Mouse (Mus musculus) ES-E14 (cell line): ENCODE results near the gene Rela. TPM values are rescaled to one million over a fixed set of nuclear protein-coding genes. Genes with fewer than 3 reads are reported as not detected.

Experiments
- DNase-seq: peaks from one replicate; pipeline ENCODE4 v3.0.0-alpha.2; 2013; ENCODE audit warnings: low read depth, low spot score
- H3K27ac ChIP-seq: 2 replicates; pipeline ENCODE4 v1.5.1; 2012; ENCODE audit warnings: low read depth, mild to moderate bottlenecking, low read length, moderate library complexity, mixed read lengths; ENCODE audit not compliant: poor library complexity, insufficient read depth, severe bottlenecking
- H3K36me3 ChIP-seq: 2 replicates; pipeline ENCODE4 v1.6.1; 2012; ENCODE audit warnings: mild to moderate bottlenecking, low read length, moderate library complexity, mixed read lengths; ENCODE audit not compliant: control insufficient read depth, poor library complexity, insufficient read depth, severe bottlenecking
- H3K4me1 ChIP-seq, 2 experiments: fragments of 150-350 bp in 1 of 2; sonication (generic) in 1 of 2; 2 replicates each; pipeline ENCODE4 v1.6.1; 2012; ENCODE audit warnings: low read length in 2 of 2, mild to moderate bottlenecking in 1 of 2, mixed read lengths in 1 of 2; ENCODE audit not compliant: control insufficient read depth in 2 of 2, insufficient read depth in 2 of 2, poor library complexity in 1 of 2
- H3K4me3 ChIP-seq, 2 experiments: fragments of 150-350 bp in 1 of 2; sonication (generic) in 1 of 2; 2 replicates each; pipeline ENCODE4 v1.5.1; 2012; ENCODE audit warnings: low read length in 2 of 2, low read depth in 1 of 2, mild to moderate bottlenecking in 1 of 2, mixed read lengths in 1 of 2; ENCODE audit not compliant: insufficient read depth in 1 of 2, poor library complexity in 1 of 2, severe bottlenecking in 1 of 2
- H3K9ac ChIP-seq: 2 replicates; pipeline ENCODE4 v1.6.1; 2012; ENCODE audit warnings: low read depth, mild to moderate bottlenecking, low read length, mixed read lengths; ENCODE audit not compliant: poor library complexity, insufficient read depth, severe bottlenecking
- H3K9me3 ChIP-seq: fragments of 150-350 bp; sonication (generic); 2 replicates; pipeline ENCODE4 v1.6.1; 2012; ENCODE audit warnings: low read depth, mild to moderate bottlenecking, low read length; ENCODE audit not compliant: control insufficient read depth, insufficient read depth
- CHD2 ChIP-seq: IDR thresholded peaks from 2 replicates; pipeline ENCODE4 v1.6.1; 2014; ENCODE audit warnings: mild to moderate bottlenecking, low read depth, low read length, inconsistent platforms
- HCFC1 ChIP-seq: IDR thresholded peaks from 2 replicates; pipeline ENCODE4 v1.6.1; 2012; ENCODE audit warnings: low read length, inconsistent platforms, borderline replicate concordance; ENCODE audit not compliant: insufficient read depth
- MAFK ChIP-seq: IDR thresholded peaks from 2 replicates; pipeline ENCODE4 v1.6.1; 2014; ENCODE audit warnings: mild to moderate bottlenecking, low read depth, low read length, inconsistent platforms; ENCODE audit not compliant: insufficient read depth
- ZC3H11A ChIP-seq: IDR thresholded peaks from 2 replicates; pipeline ENCODE4 v1.6.1; 2012; ENCODE audit warnings: low read depth, mild to moderate bottlenecking, inconsistent platforms, low read length, borderline replicate concordance
- ZNF384 ChIP-seq: IDR thresholded peaks from 2 replicates; pipeline ENCODE4 v1.6.1; 2012; ENCODE audit warnings: low read depth, low read length, inconsistent platforms
- in situ Hi-C, 2 experiments: fragments of 600-800 bp; cut with MboI; formaldehyde crosslinking; loops; one replicate each; pipeline ENCODE4 v1.15.1; 2025; ENCODE audit warnings: low sequenced_read_pairs in 2 of 2, inconsistent platforms in 1 of 2; ENCODE audit not compliant: unreplicated experiment in 2 of 2
- total RNA-seq: library from RNA; depleted of rRNA; stranded (reverse); fragments of 300-350 nt; gene quantifications from 2 replicates; pipeline ENCODE4 v1.2.3, GENCODE M21; 2012

The Rela gene
- total RNA-seq, 1 experiment = 12.1 TPM

- Histone ChIP-seq H3K4me3 (no peak overlapping the region), H3K27ac (no peak overlapping the region), H3K9me3 (no peaks in the 10 kb centered on the region), H3K36me3 (peaks cover 21% of the 10 kb centered on the region; the same call in 1 of the 2 replicates), H3K4me1 (peaks cover 7 to 20% of the 10 kb centered on the region in 2 experiments; a peak in 2 of 4 replicates), H3K9ac (no peak overlapping the region)
- TF ChIP-seq HCFC1 (no peak), CHD2 (no peak), ZNF384 (no peak), MAFK (no peak), ZC3H11A (no peak)
- DNase-seq = no peak
- in situ Hi-C loops = no loop called here
These were observed 28.2 kb downstream of the Rela start for GRCm38 (mm10) chr19:5665465-5665864.

DNA sequence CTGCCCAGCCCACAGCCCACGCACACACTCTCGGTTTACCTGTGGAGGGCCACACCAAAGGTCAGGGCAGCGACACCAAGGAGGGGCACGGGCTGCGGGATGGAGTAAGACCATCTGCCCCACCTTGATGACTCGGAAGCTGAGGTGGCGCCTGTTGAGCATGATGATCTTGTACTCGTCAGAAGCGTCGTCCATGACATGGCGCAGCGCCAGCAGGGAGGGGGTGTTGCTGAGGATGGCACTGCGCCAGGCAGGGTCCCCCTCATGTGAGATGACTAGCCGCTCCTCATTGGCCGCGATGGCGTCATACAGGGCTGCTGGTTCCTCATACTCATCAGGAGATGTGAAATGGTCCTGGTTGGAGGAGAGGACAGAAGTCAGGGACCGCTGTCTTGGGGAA lies 29.1 kb downstream of the Rela start:
- Histone ChIP-seq H3K27ac (no peak overlapping the region), H3K4me3 (no peak overlapping the region), H3K4me1 (peaks cover 7 to 13% of the 10 kb centered on the region in 2 experiments; a peak in 2 of 4 replicates), H3K36me3 (peaks cover 22% of the 10 kb centered on the region; the same call in 1 of the 2 replicates), H3K9ac (no peak overlapping the region), H3K9me3 (no peaks in the 10 kb centered on the region)
- no peak for DNase-seq
- no peak for TF ChIP-seq ZNF384
- no peak for TF ChIP-seq MAFK
- no peak for TF ChIP-seq HCFC1
- no peak for TF ChIP-seq ZC3H11A
- TF ChIP-seq CHD2 = no peak
- in situ Hi-C loops = no loop called here

DNA sequence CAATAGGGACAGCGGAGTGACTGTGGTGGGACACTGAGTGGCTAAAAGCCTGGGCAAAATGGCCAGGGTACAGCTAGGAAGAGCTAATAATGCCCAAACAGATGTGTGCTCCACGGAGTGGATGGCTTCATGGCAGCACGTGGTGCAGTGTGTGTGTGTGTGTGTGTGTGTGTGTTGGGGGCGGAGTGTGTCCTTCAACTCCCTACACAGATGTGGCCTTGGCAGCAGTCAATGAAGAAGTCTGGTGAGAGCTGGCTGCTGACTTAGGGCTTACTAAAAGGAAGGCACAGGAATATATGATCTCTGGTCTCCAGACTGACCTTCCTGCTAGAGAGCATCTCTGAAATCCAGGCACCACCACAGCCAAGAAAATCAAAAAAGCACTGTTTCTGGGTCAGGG lies 31.1 kb downstream of the Rela start:
- in situ Hi-C loops = no loop called here
- no peak for DNase-seq
- H3K4me3 ChIP-seq = no peak overlapping the region
- TF ChIP-seq CHD2 = no peak
- TF ChIP-seq ZNF384 = no peak
- no peak for TF ChIP-seq ZC3H11A
- no peak for TF ChIP-seq MAFK
- no peak for TF ChIP-seq HCFC1
- peaks cover 5% of the 10 kb centered on the region in 2 experiments; a peak in 1 of 4 replicates for H3K4me1 ChIP-seq
- H3K36me3 ChIP-seq = peaks cover 40% of the 10 kb centered on the region; the same call in 1 of the 2 replicates
- H3K9me3 ChIP-seq = no peaks in the 10 kb centered on the region
- H3K9ac ChIP-seq = no peak overlapping the region
- no peak overlapping the region for H3K27ac ChIP-seq

DNA sequence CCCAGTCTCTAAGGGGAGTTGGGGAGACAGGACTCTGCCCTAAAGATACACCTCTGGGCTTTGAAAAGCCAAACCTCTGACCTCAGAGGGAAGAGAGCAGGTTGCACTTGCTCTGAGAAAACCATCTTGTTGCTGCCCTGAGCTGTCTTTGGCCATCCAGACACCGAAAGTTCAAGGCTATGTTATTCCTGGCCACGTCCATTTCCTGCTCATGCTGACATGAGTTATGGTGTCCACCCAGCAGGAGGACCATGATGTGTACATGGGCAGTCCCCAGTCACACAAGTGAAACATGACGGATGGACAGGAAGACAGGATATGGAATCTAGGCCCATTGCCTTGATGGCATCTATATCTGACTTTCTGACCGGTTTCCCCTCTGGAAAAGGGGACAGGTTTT lies 43.1 kb downstream of the Rela start:
- H3K27ac ChIP-seq = no peak overlapping the region
- H3K9me3 ChIP-seq = no peaks in the 10 kb centered on the region
- no peak for TF ChIP-seq CHD2
- TF ChIP-seq ZNF384 = no peak
- no peak for TF ChIP-seq MAFK
- no peak for TF ChIP-seq HCFC1
- TF ChIP-seq ZC3H11A = no peak
- H3K9ac ChIP-seq = no peak overlapping the region
- peaks cover 59% of the 10 kb centered on the region for H3K36me3 ChIP-seq
- no peak for DNase-seq
- H3K4me1 ChIP-seq = no peaks in the 10 kb centered on the region
- in situ Hi-C loops = no loop called here
- H3K4me3 ChIP-seq = no peak overlapping the region

GRCm38 (mm10) chr19:5684236-5684635 lies 47.0 kb downstream of the Rela start:
- no peak overlapping the region for H3K4me3 ChIP-seq
- no peaks in the 10 kb centered on the region for H3K9me3 ChIP-seq
- H3K27ac ChIP-seq = no peak overlapping the region
- peaks cover 4 to 6% of the 10 kb centered on the region in 2 experiments; a peak in 2 of 4 replicates for H3K4me1 ChIP-seq
- in situ Hi-C loops = no loop called here
- TF ChIP-seq HCFC1 = no peak
- no peak for TF ChIP-seq CHD2
- no peak for TF ChIP-seq MAFK
- TF ChIP-seq ZNF384 = no peak
- TF ChIP-seq ZC3H11A = no peak
- no peak overlapping the region for H3K9ac ChIP-seq
- no peak for DNase-seq
- H3K36me3 ChIP-seq = peaks cover 52% of the 10 kb centered on the region
